Mouse (Mus musculus) cerebellum, adult 9-10 months (tissue): ENCODE measurements at regions not wholly inside any gene's neighbourhood (a gene's known extent, or its start where the extent isn't known, plus 50 kb on each side); places are given as distances from the start of the nearest gene placed in this dataset.
"Not testable (repeated sequence)": the region's sequence is repeated elsewhere in the genome, so short reads cannot be mapped to it uniquely, and the experiment has no call there.

Experiments used
- DNase-seq: peaks from one replicate; pipeline ENCODE4 v3.0.0; 2022

DNA sequence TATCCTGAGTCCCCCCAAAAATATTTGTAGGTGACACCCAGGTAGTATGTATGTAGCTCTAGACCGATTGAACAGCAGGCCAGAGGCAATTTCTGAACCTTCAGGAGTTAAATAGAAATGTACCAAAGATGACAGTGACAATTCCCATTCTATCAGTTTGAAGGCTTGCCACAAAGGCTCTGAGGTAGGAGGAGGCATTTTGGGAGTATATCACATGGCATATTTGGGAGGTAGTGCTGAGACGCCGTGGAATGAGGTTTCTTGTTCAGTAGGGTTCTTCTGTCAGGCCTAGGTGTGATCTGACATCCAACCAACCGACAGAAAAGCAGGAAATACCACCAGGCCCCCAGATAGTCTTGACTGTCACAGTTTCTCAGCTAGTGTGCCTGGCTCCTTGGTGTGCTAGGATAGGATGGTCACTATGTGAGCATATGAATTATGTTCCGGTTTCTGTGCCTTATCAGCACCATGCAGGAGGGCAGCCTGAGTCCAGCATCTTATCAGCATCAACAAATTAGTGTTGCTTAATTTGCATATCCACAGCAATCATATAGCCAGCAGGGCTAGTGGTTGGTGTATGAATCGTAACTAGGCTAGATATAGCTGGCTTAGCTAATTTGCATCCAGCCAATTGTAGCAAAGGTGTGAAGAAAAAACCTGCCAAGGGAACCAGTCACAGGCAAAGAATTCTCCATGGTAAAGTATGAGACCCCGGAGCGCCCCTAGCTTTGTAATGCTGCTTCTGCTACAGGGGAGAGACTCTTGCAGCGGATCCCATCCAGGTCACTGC, 136.3 kb upstream of the Bcor start:
- no peak for DNase-seq

DNA sequence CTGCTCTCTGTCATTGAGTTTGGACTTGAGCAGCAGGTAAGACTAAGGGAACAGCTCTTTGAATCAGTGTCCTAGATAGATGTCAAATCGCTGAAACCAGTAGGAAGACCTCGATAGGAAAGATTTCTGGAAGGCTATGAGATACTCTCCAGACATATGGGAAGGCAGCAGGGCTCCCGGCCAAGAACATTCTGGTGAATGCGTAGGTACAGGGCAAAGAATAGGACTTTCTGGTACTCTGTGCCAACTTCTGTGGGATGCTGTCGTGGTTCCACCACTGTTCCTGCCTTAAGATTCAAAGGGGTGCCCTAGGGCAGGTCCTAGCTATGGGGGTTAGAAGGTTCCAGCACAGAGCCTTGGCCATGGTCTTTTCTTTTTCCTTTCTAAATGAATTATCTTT, 138.5 kb upstream of the Bcor start:
- no peak for DNase-seq

DNA sequence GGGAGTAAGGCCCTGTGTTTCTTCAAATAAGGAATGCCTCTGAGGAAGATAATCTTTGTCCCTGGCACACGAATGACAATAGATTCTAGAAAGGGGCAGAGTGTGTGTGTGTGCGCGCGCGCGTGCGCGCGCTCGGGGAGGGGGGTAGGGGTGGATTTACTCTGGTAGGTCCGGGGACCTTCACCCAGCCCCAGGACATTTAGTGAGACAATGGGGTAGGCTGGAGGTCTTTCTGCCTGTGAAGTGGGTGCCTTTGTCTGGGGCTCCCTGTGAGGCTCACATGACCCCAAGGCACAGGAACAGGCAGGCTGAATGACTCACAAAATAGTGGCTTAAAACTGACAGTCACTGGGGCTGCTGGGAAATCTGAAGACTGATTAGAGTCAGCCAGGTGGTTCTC, 139.1 kb upstream of the Bcor start:
- no peak for DNase-seq

DNA sequence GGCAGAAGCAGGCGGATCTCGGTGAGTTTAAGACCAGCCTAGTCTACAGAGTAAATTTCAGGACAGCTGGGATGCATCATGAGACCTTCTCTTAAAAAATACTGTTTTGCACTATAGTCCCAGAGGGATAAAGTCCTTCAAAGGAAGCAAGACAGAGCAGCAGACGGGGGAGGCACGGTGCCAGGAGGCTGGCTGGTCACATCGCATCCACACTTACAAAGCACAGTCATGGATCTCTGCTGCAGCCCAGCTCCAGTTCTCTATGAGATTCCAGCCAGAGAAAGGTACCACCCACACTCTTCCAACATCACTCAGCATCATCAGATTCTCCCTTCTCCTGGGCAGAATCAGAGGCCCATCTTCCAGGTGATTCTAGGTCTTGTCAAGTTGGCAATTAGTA, 144.5 kb upstream of the Bcor start:
- no peak for DNase-seq

DNA sequence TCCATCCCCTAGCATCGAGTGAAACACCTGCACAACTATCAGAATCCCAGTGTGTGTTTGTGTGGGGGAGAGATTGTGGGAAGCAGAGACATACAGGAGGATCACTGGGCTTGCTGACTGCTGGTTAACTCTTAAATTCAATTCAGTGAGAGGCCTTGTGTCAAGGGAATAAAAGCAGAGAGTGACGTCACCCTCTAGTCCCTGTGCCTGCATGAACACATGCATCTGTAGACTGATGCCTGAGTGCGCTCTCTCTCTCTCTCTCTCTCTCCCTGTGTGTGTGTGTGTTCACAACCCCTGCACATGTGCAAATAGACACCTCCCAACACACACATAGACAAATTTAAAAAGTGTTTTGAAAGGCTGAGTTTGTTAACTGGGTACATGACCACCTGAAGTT, 146.8 kb upstream of the Bcor start:
- no peak for DNase-seq

DNA sequence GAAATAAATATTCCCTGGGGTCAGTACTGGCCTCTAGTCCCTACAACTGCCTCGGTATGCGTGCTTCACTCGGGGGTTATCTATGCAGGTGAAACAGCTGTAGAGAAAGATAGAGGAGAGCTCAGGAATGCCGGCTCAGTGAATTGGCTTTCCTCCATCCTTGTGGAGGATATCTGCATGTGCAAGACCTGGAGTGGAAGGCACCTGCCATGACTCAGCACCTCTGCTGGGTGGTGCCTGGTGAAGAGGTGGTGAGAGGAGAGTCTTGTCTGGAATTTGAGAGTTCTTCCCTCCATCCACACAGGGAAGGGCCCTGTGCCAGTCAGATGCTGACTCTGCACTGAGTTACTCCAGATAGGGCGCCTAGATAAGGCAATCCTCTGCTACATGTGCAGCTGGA, 152.4 kb upstream of the Bcor start:
- DNase-seq = no peak

DNA sequence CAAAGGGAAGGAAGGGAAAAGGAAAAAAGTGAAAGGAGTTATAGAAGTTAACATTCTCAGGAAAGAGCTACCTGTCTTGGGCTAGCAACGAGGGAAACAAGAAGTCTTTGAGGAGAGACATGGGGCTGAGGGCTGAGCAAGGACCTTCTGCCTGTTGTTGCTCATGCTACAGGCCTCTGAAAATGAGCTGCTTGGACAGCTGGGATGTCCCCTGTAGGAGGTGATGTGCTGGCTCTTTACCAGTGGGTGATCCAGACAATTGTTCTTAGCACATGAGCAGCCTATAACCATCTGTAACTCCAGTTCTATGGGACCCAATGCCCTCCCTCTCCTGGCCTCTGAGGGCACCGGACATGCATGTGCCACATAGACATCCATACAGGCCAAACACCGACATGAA, 155.5 kb upstream of the Bcor start:
- DNase-seq = no peak

DNA sequence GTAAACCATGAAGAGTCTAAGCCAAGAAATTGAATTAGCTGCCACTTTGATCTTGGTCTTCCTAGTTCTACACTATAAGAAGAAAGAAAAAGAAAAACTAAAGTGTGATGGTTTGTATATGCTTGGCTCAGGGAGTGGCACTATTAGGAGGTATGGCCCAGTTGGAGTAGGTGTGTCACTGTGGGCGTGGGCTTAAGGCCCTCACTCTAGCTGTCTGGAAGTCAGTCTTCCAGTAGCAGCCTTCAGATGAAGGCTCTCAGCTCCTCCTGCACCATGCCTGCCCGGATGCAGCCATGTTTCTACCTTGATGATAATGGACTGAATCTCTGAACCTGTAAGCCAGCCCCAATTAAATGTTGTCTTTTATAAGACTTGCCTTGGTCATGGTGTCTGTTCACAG, 157.3 kb upstream of the Bcor start:
- not testable (repeated sequence) for DNase-seq

DNA sequence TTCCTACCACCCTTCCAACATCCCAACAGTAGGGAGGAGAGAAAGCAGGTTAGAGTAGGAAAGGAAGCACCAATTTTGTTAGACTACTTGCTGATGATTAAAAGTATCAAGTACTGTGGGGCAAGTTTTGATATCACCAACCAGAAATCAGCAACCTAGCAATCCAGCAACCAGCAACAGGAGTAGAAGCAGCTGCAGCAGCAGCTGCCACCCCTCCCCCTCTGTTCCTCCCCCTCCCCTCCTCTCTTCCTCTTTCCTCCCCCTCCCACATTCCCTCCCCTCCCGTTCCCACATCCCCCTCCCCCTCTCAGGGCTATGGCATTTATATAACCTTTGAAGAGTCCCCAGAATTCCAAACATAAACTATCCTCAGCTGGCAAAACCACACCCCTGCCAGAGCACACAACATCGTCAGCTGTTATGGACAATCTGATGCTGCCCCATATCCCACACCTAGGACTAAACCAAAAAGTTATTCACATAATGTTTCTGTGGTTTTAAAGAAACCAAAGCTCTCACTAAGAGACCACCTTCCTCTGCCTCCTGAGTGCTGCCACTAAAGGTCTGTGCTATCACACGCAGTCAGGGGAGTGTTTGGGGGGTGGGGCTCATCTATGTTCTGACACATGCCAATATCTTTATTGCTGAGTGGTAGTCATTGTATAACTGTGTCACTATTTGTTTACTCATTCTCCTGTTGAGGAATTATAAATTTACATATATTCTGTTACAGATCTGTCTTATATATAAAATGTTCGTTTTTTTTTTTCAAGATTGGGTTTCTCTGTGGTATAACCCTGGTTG, 158.9 kb upstream of the Bcor start:
- no peak for DNase-seq

DNA sequence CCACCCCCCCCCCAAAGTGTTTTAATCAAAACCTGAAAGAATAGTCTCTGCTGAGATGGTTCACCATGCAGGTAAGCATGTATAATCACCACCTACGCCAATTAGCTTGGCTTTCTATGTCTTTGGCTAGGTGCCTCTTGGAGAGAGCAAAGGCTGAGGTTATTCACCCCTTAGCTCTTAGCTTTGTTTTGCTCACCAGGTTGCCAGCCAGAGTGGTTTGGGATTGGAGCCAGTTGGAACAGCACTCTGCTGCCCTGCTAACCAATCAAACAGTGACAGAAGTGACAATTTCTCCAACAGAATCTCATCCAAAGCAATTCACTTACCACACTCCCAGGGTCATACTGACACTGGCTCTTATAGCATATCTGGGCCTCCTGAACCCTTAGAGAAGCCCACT, 162.3 kb upstream of the Bcor start:
- DNase-seq = no peak

DNA sequence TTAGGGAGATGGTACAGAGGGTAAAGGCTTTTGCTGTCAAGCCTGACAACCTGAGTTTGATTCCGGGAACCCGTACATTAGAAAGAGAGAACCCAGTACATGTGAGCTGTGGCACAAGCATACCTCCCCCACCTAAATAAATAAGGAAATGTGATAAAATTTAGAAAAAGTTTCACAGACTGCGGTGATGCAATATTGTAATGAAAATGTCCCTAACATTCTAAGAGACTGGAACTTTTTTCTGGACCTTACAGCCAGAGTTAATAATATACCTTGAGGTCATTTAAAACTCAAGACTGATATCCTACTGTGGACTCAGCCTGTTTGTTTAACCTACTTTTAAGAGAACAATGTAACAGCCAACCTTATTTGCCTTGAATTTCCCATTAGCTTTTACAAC, 163.1 kb upstream of the Bcor start:
- no peak for DNase-seq

DNA sequence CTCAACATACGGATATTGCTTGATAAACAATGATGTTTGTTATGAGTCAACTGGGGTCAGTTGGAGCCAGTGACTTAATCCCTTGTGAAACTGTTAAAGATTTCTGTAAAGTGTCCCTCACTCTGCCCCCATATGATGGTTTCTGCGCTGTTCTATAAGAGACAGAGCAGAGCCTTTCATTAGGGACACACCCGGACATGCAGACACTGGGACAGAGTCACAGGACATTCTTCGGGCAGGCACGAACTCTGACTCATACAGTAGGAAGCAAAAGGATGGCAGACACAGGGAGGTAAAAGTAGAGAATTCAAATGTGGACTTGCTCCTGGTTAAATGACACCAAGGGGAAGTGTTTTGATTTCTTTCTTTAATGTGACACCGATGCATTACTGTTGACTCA, 163.7 kb upstream of the Bcor start:
- DNase-seq = no peak

DNA sequence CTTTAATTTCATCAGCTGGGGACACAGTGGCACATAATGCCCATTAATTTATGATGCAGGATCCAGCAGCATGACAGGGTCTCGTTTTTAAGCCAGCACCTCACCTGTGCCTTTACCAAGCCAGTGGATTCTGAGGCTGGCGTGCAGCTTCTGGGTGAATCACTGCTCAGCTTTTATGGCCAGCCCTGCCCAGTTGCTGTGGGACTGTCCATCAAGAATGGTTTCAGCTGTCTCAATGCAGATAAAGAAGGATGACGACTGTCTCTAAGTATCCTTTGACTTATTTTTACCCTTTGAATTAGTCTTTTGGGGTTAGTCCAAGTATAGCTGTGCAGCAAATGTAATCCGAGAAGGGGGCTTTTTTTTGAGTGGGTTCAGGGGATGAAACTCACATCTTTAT, 167.3 kb upstream of the Bcor start:
- no peak for DNase-seq

DNA sequence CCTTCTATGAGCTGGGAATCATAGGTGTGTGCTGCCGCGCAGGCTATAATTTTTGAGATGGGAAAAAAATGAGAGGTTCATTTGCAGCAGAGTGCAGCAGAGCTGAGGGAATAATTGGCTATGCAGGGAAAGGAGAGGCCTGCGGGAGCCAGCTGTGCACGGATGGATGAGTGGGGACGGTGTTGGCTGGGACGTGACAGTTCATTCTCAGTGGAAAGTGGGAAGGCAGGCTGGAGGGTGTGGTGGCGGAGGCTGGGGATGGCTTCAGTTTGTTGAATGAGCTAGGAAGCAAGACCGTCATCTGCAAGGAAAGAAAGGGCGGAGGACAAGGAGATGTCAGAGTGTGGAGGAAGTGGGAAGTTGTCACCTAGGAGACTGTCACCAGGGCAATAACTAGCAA, 180.4 kb upstream of the Bcor start:
- no peak for DNase-seq

DNA sequence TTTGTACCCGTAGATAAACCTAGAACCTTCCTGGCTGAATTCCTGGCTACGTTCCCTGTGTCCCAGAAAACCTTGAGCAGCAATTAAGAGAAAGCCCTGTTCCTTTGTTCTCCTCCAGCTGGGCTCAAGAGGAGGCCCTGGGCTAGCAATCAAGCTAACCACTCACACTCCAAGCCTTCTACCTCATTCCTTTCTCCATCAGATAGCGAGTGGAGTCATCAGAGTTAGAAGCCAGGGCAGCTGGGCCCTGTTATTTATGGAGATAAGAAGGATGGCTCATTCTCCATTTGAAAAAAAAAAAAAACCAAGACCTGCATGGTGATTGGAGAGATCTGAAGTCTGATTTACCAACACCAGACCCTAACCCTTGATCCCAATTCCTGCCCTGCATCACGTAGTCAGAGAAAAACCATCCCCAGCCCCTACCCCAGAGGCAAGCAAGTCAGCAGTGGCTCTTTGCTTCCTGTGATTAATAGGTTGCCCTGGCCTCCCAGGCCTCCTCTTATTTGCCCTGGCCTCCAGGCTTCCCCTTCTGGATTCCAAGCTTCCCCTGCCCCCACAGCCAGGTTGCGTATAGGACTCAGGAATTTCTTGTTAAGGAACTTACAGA, 181.3 kb upstream of the Bcor start:
- DNase-seq = no peak

DNA sequence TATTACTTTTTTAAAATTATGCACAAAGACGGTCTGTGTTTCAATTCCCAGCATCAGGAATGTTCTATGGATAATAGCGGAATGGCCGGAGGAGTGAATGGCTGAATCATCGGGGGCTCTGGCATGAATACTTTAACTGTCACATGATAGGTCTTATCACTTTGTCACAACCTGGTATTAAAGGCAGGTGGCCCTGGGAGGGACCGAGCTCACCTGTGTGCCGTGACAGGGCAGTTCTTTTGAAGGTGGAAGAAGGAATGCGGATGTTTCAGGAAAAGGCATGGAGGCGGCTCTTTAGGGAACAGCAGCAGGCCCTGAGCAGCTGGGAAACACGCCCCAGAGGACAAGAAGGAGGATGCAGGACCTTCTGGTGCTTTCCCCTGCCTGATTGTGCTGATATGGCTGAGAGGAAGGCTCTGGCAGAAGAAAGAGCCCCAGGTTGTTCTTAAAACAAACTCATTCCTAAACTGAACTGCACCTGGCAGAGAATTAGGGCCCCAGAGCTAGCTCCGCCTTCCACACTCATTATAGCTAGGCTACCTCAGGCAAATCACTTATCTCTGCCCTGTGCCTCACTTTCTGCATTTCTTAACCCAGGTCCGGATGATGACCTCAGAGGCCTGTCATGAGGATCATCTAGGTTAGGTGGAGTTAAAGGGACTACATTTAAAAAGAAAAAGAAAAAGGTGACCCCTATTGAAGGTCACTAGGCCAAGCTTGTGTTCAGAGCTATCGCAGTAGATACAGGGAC, 184.8 kb upstream of the Bcor start:
- DNase-seq = no peak

DNA sequence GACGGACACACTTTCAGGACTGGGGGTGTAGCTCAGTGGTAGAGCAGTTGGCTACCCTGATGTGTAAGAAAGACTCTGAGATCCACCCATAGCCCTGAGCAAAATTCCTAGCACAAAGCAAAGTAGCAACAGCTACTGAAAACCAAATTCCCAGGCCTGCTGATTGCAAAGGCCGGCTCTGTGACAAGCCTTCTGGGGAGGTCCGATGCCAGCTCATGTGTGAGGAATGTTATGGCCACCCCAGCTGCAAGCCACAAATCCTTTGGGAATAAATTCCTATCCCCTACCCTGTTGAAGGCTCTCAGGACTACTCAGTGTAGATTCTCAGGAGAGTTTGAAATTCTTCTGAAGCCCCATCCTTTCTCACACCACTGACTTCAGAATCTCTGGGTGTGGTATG, 186.7 kb upstream of the Bcor start:
- no peak for DNase-seq

DNA sequence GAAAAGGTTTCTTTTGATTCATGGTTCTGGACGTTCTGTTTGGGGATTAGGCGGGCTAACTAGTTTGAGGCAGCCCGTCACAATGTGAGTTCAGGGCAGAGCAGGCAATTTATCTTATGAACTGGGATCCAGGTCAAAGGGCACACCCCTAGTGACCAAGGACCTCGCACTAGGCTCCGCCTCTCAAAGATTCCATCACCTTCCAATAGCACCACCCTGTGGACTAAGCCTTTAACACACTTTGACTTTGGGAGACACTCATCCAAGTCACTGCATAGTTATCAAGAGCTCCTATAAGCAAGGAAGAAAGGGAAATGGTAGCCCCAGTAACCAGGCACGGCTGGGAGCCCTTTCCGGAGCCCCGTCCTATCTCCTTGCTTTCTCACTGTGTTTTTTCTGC, 188.0 kb upstream of the Bcor start:
- no peak for DNase-seq

DNA sequence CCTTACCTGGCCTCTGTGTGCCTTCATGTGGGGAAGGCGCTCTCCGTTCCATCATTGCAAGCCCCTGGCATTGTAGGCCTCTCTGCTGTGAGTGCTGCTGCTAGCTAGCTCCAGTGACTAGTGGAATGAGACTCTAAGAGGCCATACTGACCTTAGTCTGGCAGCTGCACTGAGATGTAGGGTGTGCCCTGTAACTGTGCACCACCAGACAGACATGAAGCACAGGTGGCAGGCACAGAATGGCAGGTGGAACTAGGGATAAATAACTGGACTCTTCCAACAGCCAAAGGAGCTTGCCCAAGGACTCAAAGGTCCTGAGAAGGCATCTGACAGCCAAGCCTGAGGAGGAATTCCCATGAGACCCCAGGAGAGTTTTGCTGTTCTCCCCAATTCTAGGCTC, 194.7 kb upstream of the Bcor start:
- DNase-seq = no peak

DNA sequence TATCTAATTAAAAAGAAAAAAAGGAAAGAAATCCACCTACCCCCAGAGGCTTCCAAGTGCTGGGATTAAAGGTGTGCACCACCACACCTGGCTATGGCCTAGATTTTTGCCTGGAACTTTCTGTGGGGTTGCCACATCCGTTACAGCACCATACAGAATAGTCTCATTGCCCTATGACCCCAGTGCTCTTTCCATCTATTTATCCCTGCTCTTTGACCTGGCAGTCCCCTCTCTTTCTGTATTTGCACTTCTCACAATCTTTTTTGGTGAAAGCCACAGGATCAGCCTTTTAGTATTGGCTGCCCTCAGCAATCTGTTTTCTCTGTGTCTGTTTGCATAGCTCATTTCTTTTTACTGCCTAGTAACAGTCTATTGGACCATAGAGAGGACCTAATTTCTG, 197.9 kb upstream of the Bcor start:
- DNase-seq = no peak

DNA sequence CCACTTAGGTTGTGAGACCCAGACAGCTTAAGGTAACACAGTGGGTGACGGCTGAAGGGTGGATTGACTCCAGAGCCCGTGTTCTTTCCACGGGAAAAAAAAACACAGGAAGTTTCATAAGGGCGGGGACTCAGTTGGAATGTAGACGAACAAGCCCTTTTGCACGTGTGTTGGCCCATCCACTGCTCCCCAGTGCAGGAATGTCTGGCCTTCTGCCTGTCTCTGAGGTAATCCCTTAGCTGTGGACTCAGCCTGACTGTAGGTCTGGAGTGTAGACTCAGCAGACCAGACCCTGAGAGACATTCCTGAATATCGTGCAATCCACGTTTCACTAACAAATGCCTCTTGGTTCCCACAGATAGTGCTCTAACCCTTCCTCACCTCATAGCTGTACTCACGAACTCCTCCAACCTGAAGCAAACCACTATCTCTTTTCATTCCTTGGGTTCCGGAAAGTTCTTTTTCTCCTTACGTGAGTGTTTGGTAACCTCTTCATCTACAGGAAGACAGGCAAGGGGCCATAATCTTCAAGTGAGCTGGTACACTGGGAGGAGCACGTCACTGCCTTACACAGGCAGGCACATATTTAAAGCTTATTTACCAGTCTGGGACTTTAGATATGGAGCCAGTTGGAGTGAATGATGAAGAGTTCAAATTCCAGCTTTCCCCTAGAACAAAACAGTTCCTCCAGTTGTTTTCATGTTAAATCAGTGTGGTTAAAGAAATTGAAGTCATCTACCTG, 205.6 kb upstream of the Bcor start:
- DNase-seq = no peak

DNA sequence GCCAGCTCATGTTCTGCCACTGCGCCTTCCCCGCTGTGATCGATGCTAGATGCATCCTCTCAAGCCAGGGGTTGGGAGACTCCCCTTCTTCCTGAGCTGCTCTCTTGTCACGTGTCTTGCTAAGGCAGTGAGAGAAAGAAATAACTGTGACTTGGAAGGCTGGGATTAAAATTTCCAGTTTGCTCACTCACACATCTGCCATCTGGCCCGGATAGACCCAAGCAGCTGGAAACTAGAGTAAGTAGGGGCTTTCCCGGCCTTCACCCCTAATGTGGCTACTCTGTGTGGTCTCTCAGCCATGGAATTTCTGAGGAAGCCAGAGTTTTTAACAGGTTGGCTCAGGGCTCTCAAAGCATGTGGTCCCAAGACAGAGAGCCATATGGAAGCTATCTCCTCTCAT, 206.6 kb upstream of the Bcor start:
- DNase-seq = no peak

DNA sequence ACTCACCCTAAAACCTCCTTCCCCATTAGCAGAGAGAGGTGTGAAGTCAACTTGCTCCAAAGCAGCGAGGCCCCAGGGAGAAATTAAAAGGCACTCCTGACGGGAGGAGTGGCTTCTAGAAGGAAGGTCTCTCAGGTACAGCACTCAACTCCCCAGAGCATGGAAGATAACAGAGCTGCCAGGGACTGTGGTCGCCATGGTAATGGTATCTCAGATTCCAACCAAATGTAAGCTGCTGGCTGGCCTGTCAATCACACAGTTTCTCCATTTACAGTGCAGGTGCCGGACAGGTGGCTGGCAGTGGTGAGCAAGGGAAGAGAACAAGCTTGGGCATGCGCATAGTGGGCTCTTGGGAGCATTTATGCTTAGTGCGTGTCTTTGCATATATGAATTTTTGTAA, 213.5 kb upstream of the Bcor start:
- DNase-seq = no peak
